Mouse (Mus musculus) frontal cortex, adult 2 months (tissue): ENCODE measurements around the gene Iqce. TPM values are rescaled to one million over a fixed set of nuclear protein-coding genes. Genes with fewer than 3 reads are reported as not detected.
A peak's percentile ranks its signal among the peaks of the same experiment; 100 is the strongest.
"Not testable (repeated sequence)": the region's sequence is repeated elsewhere in the genome, so short reads cannot be mapped to it uniquely, and the experiment has no call there.

Experiments used
- DNase-seq, 2 experiments: peaks; one replicate each; pipeline ENCODE4 v3.0.0; 2022; ENCODE audit warnings: low spot score in 1 of 2; ENCODE audit errors: extremely low spot score in 1 of 2
- polyA plus RNA-seq: library from polyadenylated mRNA; depleted of rRNA; stranded (reverse); fragments of >200 nt; gene quantifications from 2 replicates; pipeline ENCODE4 v1.2.3, GENCODE M21; 2012

The Iqce gene
- polyA plus RNA-seq, 1 experiment = 60.0 TPM

DNA sequence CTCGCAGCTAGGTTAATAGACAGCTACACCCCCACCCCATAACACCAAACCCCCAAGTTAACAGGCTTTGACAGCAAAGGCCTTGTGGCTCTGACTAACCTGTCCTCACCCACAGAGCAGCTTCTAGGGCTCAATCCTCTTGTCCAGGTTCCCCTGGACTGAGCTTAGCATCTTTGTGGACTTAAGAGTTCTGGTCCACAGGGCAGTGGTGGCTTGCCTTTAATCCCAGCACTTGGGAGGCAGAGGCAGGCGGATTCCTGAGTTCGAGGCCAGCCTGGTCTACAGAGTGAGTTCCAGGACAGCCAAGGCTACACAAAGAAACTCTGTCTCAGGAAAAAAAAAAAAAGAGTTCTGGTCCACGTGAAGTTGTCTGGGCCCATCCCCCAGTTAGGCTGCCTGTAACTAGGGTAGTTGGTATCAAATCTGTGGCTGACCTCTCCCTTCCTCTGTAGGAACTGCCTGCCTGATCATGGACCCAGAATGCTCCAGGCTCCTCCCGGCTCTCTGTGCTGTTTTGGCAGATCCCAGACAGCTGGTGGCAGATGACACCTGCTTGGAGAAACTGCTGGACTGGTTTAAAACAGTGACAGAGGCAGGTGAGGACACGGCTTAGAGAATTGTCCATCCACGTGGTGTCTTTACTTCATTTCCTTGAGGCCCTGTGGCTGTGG lies 3.5 kb upstream of the Iqce start:
- no peak for DNase-seq

DNA sequence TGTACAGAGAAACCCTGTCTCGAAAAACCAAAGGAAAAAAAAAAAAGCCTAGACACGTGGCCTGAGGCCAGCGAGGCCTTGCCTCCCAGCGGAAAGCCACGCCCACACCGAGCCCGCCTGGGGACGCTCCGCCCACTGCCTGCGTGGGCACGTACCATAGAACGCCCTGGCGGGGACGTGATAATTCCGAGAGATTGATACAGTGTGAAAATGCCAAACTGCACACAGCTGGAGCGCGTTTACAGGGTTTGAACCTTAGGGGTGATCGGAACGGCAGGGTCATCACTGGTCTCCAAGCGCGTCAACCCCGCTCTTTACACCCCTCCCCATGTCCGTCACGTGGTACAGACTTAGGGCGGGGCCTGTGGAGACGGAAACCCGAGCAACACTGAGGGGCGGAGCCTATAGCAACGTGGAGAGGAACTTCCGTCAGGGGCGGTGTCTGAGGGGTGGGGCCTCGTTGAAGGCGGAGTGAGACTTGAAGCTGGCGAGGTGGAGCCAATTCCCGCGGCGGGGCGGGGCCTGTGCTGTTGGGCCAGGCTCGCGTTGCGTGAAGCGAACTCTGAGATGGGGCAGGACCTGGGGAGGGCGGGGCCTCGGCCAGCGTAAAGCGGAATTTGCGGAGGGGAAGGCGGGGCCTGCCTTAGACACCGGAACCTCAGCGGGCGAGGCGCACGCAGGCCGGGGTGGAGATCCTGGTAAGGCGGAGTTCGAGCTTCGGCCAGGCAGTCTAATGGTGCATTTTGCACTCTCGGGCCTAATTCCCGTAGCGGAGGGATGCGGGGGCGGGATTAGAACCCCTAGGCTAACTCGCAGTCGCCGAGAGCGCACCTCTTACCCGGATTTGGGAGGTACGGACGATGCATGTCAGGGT lies 2.4 kb upstream of the Iqce start, which contains the start of gene Brat1:
Gene Brat1, plus strand, starts transcription at position 634 of the 874 bp plus-strand sequence.
- DNase-seq = peak; percentile 100

DNA sequence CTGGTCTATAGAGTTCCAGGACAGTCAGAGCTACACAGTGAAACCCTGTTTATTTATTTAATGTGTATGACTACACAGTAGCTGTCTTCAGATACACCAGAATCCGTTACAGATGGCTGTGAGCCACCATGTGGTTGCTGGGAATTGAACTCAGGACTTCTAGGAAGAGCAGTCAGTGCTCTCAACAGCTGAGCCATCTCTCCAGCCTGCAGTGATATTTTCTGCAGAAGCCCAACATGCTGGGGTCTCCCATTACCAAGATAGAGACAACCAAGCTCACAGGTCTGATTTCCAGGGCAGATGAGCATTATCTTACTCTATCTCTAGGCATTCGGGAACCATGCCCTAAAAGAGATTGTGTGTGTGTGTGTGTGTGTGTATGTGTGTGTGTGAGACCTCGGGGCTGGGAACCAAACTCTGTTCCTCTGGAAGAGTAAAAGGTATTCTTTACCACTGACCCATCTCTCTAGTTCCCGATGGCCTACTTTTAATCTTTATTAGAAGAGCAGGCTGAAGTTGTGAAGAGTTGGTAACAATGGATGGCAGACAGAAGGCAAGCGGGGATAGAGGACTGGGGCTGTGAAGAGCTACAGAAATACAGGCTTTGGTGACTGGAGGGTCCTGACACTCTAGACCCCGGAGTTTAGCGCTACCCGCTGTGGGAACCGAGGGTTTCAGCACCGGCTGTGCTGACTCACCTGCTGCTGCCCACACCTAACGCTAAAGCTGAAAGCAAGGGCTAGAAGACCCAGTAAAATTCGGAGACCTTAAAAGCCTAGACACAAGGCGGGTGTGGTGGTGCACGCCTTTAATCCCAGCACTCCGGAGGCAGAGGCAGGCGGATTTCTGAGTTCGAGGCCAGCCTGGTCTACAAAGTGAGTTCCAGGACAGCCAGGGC lies 1.6 kb upstream of the Iqce start:
- DNase-seq = no peak

DNA sequence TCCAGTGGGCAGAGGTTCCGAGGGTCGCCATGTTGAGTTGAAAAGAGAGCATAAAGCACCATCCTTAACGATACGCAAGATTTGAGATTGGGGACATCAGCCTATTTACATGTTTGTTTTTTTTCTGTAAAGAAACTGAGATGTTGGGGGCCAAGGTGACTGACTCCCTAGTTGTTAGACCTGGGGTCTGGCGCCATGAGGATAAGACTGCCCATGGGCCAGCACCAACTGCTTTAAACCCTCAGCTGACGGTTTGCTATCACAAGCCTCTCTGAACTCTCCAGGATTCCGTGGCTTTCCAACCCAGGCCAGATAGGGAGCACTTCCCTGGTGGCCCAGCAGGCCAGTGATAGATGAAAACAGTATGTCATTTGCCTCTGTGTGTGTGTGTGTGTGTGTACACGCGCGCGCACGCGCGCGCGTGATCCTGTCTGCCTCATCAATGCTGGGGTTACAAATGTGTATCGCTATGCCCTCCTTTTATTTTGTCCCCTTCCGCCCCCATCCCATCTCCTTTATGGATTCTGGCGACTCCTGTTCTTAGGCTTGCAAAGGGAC lies 519 bp upstream of the Iqce start:
- DNase-seq = no peak

DNA sequence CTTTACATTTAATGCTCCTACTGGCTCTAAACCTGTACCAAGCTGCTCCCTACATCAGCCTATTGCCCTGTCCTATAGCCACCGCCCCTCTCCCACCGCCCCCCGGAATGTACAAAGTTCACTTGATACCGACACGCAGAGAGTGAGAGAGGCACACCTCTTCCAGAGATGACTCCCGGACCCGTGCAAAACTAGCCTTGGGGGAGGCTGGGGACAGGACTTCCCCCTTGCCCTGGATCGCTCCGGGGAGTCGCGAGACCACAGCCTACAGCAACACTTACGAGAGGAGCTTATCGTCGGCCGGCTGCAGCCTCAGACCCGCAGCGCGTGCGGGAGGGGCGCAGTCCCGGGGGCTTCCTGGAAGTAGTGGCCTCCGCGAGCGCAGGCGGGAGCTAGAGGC lies 517 bp downstream of the Iqce start:
- DNase-seq = no peak

DNA sequence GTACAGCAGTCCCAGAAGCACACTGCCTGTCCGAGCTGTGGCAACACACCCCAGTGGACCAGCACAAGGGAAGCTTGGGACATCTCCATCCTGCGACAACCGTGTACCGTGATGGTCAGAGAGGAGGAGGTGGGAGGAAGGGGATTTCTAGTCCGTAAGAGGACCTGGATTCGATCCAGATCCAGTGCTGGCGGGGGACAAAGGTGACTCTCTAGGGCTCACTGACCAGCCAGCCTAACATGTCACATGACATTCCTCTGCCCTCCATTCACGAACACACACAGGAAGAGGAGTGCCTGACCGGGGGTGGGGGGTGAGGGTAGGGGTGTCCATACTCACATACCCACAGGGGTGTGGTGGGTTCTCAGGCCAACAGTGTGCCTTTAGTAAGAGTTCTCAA lies 2.4 kb downstream of the Iqce start:
- DNase-seq = no peak

DNA sequence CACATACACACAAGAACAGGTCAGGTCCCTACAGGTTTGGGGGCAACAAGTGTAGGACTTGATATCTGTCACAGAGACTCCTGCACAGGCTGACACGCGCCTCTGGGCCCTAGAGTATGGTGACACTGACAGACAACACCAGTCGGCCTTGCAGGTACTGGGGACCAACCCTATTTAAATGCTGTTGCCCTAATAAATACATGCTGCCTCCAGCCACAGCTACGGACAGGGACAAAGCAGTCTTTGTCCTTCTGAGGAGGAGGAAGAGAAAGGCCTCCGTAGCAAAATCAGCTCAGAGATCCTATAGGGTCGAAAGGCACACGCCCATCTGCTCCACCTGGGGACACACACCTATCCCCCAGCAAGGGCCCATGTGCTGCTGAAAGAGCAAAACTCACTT lies 6.2 kb downstream of the Iqce start:
- DNase-seq = no peak

DNA sequence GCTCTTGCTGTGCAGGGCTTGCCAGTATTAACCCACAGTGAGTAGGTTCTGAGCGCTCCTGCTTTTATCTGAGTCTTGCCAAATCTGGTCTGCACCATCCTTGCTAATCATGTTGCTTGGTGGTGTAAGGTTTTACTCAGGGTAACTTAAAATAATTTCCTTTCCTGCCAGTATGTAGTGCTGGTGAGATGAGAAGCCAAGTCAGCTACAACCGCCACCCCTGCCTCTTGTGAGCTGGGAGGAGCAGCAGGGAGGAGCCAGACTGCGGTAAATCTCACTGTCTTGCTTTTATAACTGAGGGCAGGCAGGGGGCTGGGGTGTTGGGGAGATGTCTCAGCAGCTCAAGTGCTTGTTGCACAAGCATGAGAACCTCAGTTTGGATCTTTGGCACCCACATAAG lies 13.7 kb downstream of the Iqce start:
- peak; percentile 64 for DNase-seq

DNA sequence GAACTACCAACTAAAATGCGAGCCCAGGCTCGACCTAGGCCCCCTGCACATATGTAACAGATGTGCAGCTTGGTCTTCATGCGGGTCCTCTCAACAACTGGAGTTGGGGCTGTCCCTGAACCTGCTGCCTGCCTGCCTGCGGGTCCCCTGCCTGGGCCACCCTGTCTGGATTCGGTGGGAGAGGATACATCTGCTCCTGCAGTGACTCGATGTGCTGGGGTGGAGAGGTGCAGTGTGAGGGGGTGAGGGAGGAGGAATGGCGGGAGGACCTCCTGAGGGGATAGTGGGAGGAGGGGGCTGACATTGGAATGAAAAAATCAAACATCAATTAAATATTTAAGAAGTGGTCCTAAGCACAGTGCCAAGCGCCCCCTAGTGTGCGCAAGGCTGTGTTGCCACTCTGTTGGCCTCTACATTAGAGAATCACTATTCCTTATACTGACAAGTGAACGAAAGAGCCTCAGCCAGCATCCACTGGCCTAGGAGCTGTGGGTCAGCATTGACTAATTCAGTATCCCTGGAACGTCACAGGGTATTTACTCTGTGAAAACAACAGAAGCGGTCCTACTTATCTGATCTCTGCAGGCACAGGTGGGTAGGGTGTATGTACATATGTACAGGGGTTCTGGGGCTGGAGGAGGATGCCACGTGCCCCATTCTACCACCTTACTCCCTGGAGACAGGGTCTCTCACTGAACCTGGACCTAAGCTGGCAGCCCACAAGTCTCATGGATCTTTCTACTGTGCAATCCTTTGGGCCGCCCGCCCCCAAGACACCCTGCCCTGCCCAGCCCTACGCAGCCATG lies 17.6 kb downstream of the Iqce start:
- peak in 1 of 2 experiments; percentile 68 for DNase-seq

DNA sequence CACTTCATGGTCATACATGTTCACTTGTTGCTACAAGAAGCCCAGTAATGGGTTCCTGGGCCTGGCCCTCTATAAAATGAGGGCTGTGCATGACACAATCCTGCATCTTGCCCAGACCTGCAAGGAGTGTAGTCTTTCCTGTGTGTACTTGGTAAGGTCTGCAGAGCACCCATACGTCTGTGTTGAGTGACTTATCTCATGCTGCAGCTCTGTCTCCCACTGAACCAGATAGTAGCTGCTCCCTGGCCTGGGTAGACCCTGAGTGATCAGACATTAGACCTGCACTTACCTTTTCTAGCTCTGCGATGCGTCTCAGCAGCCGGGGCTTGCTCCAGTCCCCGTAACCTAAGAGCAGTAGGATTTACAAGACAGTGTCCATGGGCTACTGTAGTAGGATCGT lies 20.1 kb downstream of the Iqce start:
- DNase-seq = no peak

DNA sequence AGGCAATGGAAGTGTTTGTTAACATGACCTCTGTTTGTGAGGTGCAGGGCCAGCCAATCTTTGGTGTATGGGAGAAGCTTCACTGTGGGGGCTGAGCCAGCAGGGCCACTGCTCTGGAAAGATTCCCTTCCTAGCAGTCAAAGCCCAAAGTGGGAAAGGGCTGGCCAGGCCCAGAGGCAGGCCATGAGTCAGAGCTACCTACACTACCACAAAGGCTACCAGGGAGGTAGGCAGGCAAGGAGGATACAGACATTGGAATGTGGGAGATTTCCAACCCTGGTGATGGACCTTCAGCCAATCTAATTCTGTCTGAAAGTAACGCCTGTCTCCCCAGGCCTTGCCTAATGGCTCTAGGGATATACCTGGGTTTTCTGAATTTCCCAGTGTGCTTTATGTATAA lies 21.2 kb downstream of the Iqce start:
- no peak for DNase-seq

DNA sequence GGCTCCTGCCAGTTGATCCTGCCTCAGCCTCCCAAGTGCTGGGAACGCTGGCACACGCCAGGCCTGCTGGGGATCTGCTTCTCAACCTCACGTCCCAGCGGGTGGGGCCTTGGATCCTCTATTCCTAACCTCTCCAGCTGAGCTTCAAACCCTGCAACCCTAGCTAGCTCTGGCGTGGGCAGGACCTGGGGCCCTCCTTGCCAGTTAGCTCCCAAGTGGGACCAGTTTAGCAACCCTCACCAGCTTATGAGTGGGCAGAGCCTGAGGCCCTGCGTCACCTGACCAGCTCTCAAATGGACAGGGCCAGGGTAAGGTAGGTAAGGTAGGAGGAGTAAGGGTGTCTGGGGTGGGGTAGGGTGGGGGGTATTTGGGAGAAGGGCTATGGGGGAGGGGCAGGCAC lies 22.1 kb downstream of the Iqce start:
- DNase-seq = no peak

DNA sequence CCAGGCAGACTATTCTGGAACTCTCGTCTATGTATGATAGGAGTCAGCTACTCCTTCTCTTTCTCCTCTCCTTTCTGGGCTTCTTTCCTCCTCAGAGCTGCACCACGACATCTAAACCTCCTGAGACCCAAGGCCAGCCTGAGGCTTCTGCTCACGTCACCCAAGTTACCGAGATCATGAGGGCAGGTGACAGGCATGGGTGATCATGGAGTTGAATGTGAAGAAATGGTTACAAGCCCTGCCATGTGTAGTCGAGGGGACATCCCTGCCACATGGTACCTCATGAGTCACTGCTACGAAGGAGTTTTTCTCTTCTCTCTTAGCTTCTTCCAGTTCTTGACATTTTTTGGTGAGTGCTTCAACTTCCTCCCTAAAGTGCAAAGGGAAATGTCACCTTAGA lies 25.0 kb downstream of the Iqce start:
- no peak for DNase-seq

DNA sequence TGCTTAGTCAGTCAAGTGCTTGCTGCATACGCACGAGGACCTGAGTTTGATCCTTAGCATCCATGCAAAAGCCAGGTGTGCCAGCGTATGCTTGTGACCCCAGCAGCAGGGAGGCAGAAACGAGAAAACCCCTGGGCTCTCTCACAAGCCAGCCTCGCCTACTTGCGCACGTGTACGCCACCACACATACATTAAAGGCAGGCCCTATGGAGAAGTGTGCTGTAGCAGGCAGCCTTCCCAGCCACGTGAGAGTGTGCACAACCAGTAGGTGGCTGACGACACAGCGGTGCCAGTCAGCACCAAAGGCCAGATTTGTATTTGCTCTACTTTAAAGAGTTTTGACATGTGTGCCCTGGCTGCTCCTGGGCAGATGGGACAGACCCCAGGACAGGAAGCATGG lies 26.5 kb downstream of the Iqce start:
- peak; percentile 31 to 58 for DNase-seq

DNA sequence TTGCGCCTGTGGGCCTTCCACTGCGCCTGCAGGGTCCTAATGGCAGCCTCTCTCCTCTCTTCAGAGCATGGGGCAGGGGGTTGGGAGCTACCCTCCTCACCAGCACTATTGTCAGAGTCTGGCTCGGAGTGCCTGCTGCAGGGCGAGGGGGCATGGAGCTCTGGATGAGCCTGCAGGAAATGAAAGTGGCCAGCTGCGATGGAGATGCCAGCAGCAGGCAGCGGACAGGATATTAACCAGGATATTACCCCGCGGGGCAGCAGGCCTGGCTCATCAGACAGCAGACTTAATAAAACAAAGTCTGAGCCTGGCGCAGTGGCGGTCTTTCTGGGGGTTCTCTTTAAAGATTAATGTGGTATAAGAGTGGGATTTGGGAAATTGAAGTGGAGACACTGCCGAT lies 27.1 kb downstream of the Iqce start:
- DNase-seq = no peak

DNA sequence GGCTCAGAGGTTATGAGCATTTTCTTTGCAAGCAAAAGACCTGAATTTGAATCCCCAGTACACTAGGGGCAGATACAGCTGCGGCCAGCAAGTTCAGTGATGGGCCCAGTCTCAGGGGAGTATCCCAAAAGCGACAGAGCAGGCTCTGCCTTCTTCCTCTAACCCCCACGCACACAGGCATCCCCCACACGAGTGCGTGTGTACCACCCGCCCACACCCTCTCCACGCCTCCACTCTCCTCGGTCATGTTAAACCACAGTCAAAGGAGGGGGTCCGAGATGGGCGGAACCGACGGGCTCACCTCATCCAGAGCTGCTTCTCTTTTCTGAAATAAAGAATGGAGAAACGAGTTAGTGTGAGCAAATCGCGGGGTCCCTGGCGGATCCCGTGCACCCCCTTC lies 28.1 kb downstream of the Iqce start:
- no peak for DNase-seq

DNA sequence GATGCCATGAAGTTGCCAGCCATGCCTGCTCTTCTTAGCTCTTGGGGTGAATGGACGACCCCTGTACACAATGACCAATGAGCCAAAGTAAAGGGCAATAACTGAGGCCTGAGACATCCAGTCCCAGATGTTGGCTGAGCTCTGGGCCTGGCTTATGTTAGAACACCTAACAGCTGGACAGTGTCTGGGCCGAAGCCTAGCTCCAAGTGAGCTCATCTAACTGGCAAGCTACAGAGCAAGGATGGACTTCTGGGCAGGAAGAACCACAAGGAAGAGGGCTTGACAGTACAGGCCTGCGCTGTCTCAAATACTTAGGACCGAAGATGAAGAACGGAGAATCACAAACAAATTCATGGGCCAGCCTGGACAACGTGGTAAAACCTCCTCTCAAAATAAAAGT lies 29.6 kb downstream of the Iqce start:
- DNase-seq = not testable (repeated sequence)

DNA sequence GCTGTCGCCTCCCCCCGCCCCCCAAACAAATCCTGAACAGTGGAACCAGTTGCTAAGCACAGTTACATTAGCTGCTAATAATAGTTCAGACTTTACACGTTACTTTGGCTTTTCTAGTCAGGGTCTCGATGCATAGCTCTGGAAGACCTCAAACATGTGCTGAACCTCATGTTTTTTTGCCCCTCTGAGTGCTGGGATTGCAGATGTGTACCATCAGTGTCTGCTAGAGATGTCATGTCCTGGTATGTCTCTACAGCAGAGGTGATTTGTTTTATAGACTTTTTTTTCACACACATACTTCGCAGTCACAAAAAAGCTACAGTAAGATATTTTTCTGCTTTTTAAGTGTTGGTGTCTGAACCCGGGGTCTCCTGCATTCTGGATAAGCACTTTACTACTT lies 30.1 kb downstream of the Iqce start:
- no peak for DNase-seq

DNA sequence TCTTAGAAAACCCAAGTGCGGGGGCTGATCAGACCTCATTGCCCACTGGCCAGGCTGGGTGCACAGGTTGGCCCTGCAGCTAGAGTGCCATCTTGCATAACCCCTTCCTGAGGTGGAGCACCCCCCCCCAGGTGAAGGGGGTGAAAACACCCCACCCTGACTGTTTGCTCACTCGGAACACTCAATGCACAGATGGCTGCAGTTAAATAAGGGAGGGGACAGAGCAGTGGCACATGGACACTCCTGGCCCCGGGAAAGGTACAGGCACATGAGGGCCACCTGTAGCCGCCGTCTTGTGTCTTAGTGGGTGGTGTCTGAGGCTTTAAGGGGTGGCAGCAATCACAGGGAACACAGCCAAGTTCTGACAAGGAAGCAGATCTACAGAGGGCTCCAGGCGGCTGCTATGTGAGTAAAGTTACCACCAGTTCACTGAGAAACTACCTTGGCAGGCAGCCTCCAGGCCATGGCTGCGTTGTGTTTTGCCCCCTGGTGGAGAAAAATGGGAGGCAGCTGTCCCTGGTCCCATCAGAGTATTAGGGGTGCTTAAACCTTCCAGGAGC lies 38.5 kb downstream of the Iqce start:
- peak; percentile 32 to 72 for DNase-seq
